Mouse (Mus musculus): ENCODE results near the gene Slc41a2. TPM values are rescaled to one million over a fixed set of nuclear protein-coding genes. Genes with fewer than 3 reads are reported as not detected.
"Not testable (repeated sequence)": the region's sequence is repeated elsewhere in the genome, so short reads cannot be mapped to it uniquely, and the experiment has no call there.

Slc41a2 gene
- total and polyA plus RNA-seq, 3 experiments, result 0.92 to 2.4 (median 1.5) TPM

GRCm38 (mm10) chr10:83359451-83359850 lies 21.8 kb upstream of the Slc41a2 start:
- Histone ChIP-seq H3K27ac (peak overlapping the region; percentile 26), H3K4me3 (peak overlapping the region; percentile 72)

DNA sequence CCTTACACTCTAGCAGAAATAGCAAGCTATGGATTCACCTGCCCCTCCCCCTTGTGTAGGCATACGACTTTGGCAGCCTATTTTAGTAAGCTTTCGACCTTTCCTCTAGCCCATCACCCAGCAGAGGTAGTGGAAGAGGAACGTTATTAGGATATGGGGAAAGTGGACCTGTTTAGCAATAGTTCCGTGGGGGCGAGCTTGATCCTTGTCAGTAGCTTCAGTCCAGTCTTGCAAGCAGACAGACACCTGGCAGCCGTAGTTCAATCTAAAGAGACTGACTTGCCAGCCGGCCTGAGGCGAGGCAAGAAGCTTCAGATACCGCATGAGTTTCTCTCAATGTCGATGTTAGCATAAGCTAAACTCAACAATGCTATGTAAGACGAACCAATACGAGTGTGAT lies 18.7 kb upstream of the Slc41a2 start:
- 86% methylated on average over 12 of the region's 12 CpGs for WGBS
- no peak for DNase-seq
- H3K4me3 ChIP-seq, result no peak overlapping the region
- H3K27ac ChIP-seq, result no peak overlapping the region
- intact Hi-C loops (cut with DNase I), result no loop called here
- no peak overlapping the region for H3K9ac ChIP-seq (ENCODE audit: low read depth, low read length)
- no peak for TF ChIP-seq POLR2A (IDR thresholded peaks at IDR 0.05; ENCODE audit: insufficient read depth, low read depth, low read length)
- TF ChIP-seq CTCF (IDR thresholded peaks at IDR 0.05), result no peak
- TF ChIP-seq EP300 (IDR thresholded peaks at IDR 0.05; ENCODE audit: insufficient read depth, low read depth, low read length), result no peak
- no peaks in the 10 kb centered on the region for H3K27me3 ChIP-seq (ENCODE audit: control insufficient read depth, insufficient read depth, low read length)
- peaks cover 3% of the 10 kb centered on the region; the same call in 1 of the 2 replicates for H3K36me3 ChIP-seq (ENCODE audit: control insufficient read depth, insufficient read depth, low read length)
- H3K79me2 ChIP-seq (replicated peaks; ENCODE audit: control insufficient read depth, insufficient read depth, low read length), result no peaks in the 10 kb centered on the region
- H3K4me1 ChIP-seq (ENCODE audit: control insufficient read depth, insufficient read depth, low read length), result peaks cover 4% of the 10 kb centered on the region

More at GRCm38 (mm10) chr10:83359451-83359850, 21.8 kb upstream of the Slc41a2 start:
- Histone ChIP-seq H3K4me1 (ENCODE audit: control insufficient read depth, insufficient read depth, low read length) (no peaks in the 10 kb centered on the region; the same call in none of the 2 replicates), H3K9ac (ENCODE audit: low read depth, low read length) (no peak overlapping the region), H3K79me2 (replicated peaks; ENCODE audit: control insufficient read depth, insufficient read depth, low read length) (no peaks in the 10 kb centered on the region), H3K36me3 (ENCODE audit: control insufficient read depth, insufficient read depth, low read length) (peaks cover 3% of the 10 kb centered on the region; the same call in 1 of the 2 replicates), H3K27me3 (ENCODE audit: control insufficient read depth, insufficient read depth, low read length) (no peaks in the 10 kb centered on the region)
- DNase-seq, result no peak
- intact Hi-C loops (cut with DNase I), result no loop called here
- TF ChIP-seq POLR2A (IDR thresholded peaks at IDR 0.05; ENCODE audit: insufficient read depth, low read depth, low read length) (no peak), CTCF (IDR thresholded peaks at IDR 0.05) (no peak), EP300 (IDR thresholded peaks at IDR 0.05; ENCODE audit: insufficient read depth, low read depth, low read length) (no peak)
- 97% methylated on average over 4 of the region's 4 CpGs for WGBS

DNA sequence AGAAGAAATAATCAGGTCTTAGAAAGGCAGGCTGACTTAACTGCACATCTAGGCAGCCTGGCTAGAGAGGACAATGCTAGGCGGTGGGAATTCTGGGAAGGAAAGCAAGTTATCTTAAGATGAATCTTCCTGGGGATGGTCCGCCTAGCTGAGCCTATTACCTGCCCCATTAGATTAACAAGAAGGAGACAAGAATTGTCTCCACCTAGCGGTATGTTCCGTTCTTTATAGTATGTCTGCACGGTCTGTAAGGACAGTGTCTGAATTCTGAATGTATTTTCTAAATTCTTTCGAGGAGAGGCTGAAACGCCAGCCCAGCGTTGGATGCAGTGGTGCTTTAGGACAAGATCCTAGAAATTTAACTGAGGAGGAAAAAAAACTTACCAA lies 16.6 kb upstream of the Slc41a2 start:
- Histone ChIP-seq H3K79me2 (replicated peaks; ENCODE audit: control insufficient read depth, insufficient read depth, low read length) (no peaks in the 10 kb centered on the region), H3K27me3 (ENCODE audit: control insufficient read depth, insufficient read depth, low read length) (no peaks in the 10 kb centered on the region), H3K27ac (peak overlapping the region; percentile 59), H3K9ac (ENCODE audit: low read depth, low read length) (no peak overlapping the region), H3K4me1 (ENCODE audit: control insufficient read depth, insufficient read depth, low read length) (peaks cover 4% of the 10 kb centered on the region), H3K36me3 (ENCODE audit: control insufficient read depth, insufficient read depth, low read length) (no peaks in the 10 kb centered on the region; the same call in 1 of the 2 replicates), H3K4me3 (peak overlapping the region; percentile 12; the same call in 1 of the 2 replicates)
- WGBS, result 24% methylated on average over 8 of the region's 8 CpGs
- intact Hi-C loops (cut with DNase I), result loop anchor here (2.0 to 5.0 kb wide), 2 partner anchors 137 to 446 kb away; no protein-coding TSS in a partner anchor
- no peak for DNase-seq
- no peak for TF ChIP-seq EP300 (IDR thresholded peaks at IDR 0.05; ENCODE audit: insufficient read depth, low read depth, low read length)
- peak; percentile 69 for TF ChIP-seq CTCF (IDR thresholded peaks at IDR 0.05)
- no peak for TF ChIP-seq POLR2A (IDR thresholded peaks at IDR 0.05; ENCODE audit: insufficient read depth, low read depth, low read length)

GRCm38 (mm10) chr10:83353680-83354332 lies 16.1 kb upstream of the Slc41a2 start:
- peak overlapping the region; percentile 59 for H3K27ac ChIP-seq
- peak; percentile 48 to 64 for DNase-seq
- TF ChIP-seq POLR2A (IDR thresholded peaks at IDR 0.05; ENCODE audit: insufficient read depth, low read depth, low read length) (no peak), EP300 (IDR thresholded peaks at IDR 0.05; ENCODE audit: insufficient read depth, low read depth, low read length) (no peak)
- H3K4me1 ChIP-seq (ENCODE audit: control insufficient read depth, insufficient read depth, low read length), result peaks cover 4% of the 10 kb centered on the region
- no peaks in the 10 kb centered on the region for H3K79me2 ChIP-seq (replicated peaks; ENCODE audit: control insufficient read depth, insufficient read depth, low read length)
- WGBS, result 17% methylated on average over 14 of the region's 14 CpGs
- intact Hi-C loops (cut with DNase I), result loop anchor here (2.0 to 5.0 kb wide), 2 partner anchors 137 to 445 kb away; no protein-coding TSS in a partner anchor
- no peaks in the 10 kb centered on the region for H3K27me3 ChIP-seq (ENCODE audit: control insufficient read depth, insufficient read depth, low read length)
- H3K4me3 ChIP-seq, result peak overlapping the region; percentile 12; the same call in 1 of the 2 replicates
- H3K9ac ChIP-seq (ENCODE audit: low read depth, low read length), result peak overlapping the region; percentile 49
- no peaks in the 10 kb centered on the region for H3K36me3 ChIP-seq (ENCODE audit: control insufficient read depth, insufficient read depth, low read length)

DNA sequence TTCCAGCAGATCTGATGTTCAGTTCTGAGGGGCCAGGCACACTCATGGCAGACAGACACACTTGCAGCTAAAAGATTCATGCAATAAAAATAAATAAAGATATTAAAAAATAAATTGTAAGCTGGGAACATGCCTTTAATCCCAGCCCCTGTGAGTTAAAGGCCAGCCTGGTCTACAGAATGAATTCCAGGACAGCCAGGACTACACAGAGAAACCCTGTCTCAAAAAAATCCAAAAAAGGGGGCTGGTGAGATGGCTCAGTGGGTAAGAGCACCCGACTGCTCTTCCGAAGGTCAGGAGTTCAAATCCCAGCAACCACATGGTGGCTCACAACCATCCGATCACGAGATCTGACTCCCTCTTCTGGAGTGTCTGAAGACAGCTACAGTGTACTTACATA lies 14.1 kb upstream of the Slc41a2 start:
- not testable (repeated sequence) for H3K4me3 ChIP-seq; H3K9ac ChIP-seq (ENCODE audit: low read depth, low read length); H3K27ac ChIP-seq; H3K79me2 ChIP-seq (replicated peaks; ENCODE audit: control insufficient read depth, insufficient read depth, low read length); DNase-seq; H3K27me3 ChIP-seq (ENCODE audit: control insufficient read depth, insufficient read depth, low read length); H3K4me1 ChIP-seq (ENCODE audit: control insufficient read depth, insufficient read depth, low read length); H3K36me3 ChIP-seq (ENCODE audit: control insufficient read depth, insufficient read depth, low read length)
- intact Hi-C loops (cut with DNase I), result loop anchor here (5.0 kb wide), 1 partner anchor 134 kb away; no protein-coding TSS in a partner anchor
- 86% methylated on average over 4 of the region's 4 CpGs for WGBS

- Histone ChIP-seq H3K27ac (no peak overlapping the region), H3K36me3 (ENCODE audit: control insufficient read depth, insufficient read depth, low read length) (no peaks in the 10 kb centered on the region), H3K79me2 (replicated peaks; ENCODE audit: control insufficient read depth, insufficient read depth, low read length) (no peaks in the 10 kb centered on the region), H3K27me3 (ENCODE audit: control insufficient read depth, insufficient read depth, low read length) (no peaks in the 10 kb centered on the region), H3K9ac (ENCODE audit: low read depth, low read length) (no peak overlapping the region), H3K4me3 (no peak overlapping the region), H3K4me1 (ENCODE audit: control insufficient read depth, insufficient read depth, low read length) (peaks cover 4% of the 10 kb centered on the region)
- DNase-seq, result no peak
- TF ChIP-seq EP300 (IDR thresholded peaks at IDR 0.05; ENCODE audit: insufficient read depth, low read depth, low read length) (no peak), POLR2A (IDR thresholded peaks at IDR 0.05; ENCODE audit: insufficient read depth, low read depth, low read length) (no peak), CTCF (IDR thresholded peaks at IDR 0.05) (no peak)
- intact Hi-C loops (cut with DNase I), result loop anchor here (5.0 kb wide), 1 partner anchor 133 kb away; no protein-coding TSS in a partner anchor
- 89% methylated on average over 2 of the region's 2 CpGs for WGBS
These were observed 13.0 kb upstream of the Slc41a2 start for GRCm38 (mm10) chr10:83350689-83351088.

Data from heart, adult 2 months (tissue).